Mouse (Mus musculus): ENCODE data around the gene Rhox3a2. TPM values are rescaled to one million over a fixed set of nuclear protein-coding genes. Genes with fewer than 3 reads are reported as not detected.
"Not testable (repeated sequence)": the region's sequence is repeated elsewhere in the genome, so short reads cannot be mapped to it uniquely, and the experiment has no call there.

Gene Rhox3a2
- polyA plus RNA-seq (2012; rRNA removed): not detected in 2 replicates

- not testable (repeated sequence) for H3K27ac ChIP-seq (ENCODE audit: insufficient read depth, low read depth, low read length); H3K4me1 ChIP-seq (ENCODE audit: control insufficient read depth, insufficient read depth, low read length); H3K4me3 ChIP-seq (ENCODE audit: insufficient read depth, low read depth, low read length); DNase-seq; H3K27me3 ChIP-seq (replicated peaks; ENCODE audit: control insufficient read depth, insufficient read depth, low read length); H3K36me3 ChIP-seq (ENCODE audit: control insufficient read depth, insufficient read depth, low read length)
- no CpG with 5 or more reads among the region's 1 CpGs for WGBS
These were observed at the start of gene Rhox3a2 for GRCm38 (mm10) chrX:37379728-37380127. Rhox3a2 (plus strand) TSS chrX:37380028.

- H3K4me3 ChIP-seq (ENCODE audit: insufficient read depth, low read depth, low read length); H3K27me3 ChIP-seq (replicated peaks; ENCODE audit: control insufficient read depth, insufficient read depth, low read length); H3K27ac ChIP-seq (ENCODE audit: insufficient read depth, low read depth, low read length); H3K36me3 ChIP-seq (ENCODE audit: control insufficient read depth, insufficient read depth, low read length); DNase-seq; H3K4me1 ChIP-seq (ENCODE audit: control insufficient read depth, insufficient read depth, low read length): not testable (repeated sequence)
- 99% methylated on average over 8 of the region's 16 CpGs for WGBS
These were observed 10.7 kb downstream of the Rhox3a2 start, which contains the start of gene Rhox4a2 for GRCm38 (mm10) chrX:37390548-37390947. Rhox4a2 (plus strand) TSS chrX:37390848.

- DNase-seq; H3K27ac ChIP-seq (ENCODE audit: insufficient read depth, low read depth, low read length); H3K27me3 ChIP-seq (replicated peaks; ENCODE audit: control insufficient read depth, insufficient read depth, low read length); H3K36me3 ChIP-seq (ENCODE audit: control insufficient read depth, insufficient read depth, low read length); H3K4me1 ChIP-seq (ENCODE audit: control insufficient read depth, insufficient read depth, low read length); H3K4me3 ChIP-seq (ENCODE audit: insufficient read depth, low read depth, low read length): not testable (repeated sequence)
- no CpG with 5 or more reads among the region's 9 CpGs for WGBS
These were observed 31.9 kb downstream of the Rhox3a2 start, which contains the start of gene Rhox2b for GRCm38 (mm10) chrX:37411767-37412166. Rhox2b (plus strand) TSS chrX:37412067.

- H3K36me3 ChIP-seq (ENCODE audit: control insufficient read depth, insufficient read depth, low read length); H3K4me1 ChIP-seq (ENCODE audit: control insufficient read depth, insufficient read depth, low read length); H3K4me3 ChIP-seq (ENCODE audit: insufficient read depth, low read depth, low read length); H3K27ac ChIP-seq (ENCODE audit: insufficient read depth, low read depth, low read length); H3K27me3 ChIP-seq (replicated peaks; ENCODE audit: control insufficient read depth, insufficient read depth, low read length); DNase-seq: not testable (repeated sequence)
- WGBS: 90% methylated on average over 14 of the region's 15 CpGs
These were observed 52.4 kb downstream of the Rhox3a2 start, which contains the start of gene Rhox4b for GRCm38 (mm10) chrX:37432194-37432593. Rhox4b (plus strand) TSS chrX:37432494.

Other genes with a start within 250 kb of the Rhox3a2 start
- gene Akap14, start 211.2 kb upstream of the Rhox3a2 start, polyA plus RNA-seq (2012; rRNA removed): not detected in 2 replicates
- gene Ndufa1, start 188.9 kb upstream of the Rhox3a2 start, polyA plus RNA-seq (2012; rRNA removed): 677 and 921 TPM in 2 replicates
- 1.9 and 2.7 TPM in 2 replicates for gene Rnf113a1, start 188.8 kb upstream of the Rhox3a2 start, polyA plus RNA-seq (2012; rRNA removed)
- not detected in 2 replicates for gene Gm9, start 169.0 kb upstream of the Rhox3a2 start, polyA plus RNA-seq (2012; rRNA removed)
- gene Rhox1, start 157.8 kb upstream of the Rhox3a2 start, polyA plus RNA-seq (2012; rRNA removed): not detected in 2 replicates
- gene Rhox2a, start 135.1 kb upstream of the Rhox3a2 start, polyA plus RNA-seq (2012; rRNA removed): not detected in 2 replicates
- gene Rhox3a, start 130.1 kb upstream of the Rhox3a2 start, polyA plus RNA-seq (2012; rRNA removed): not detected in 2 replicates
- not detected in 2 replicates for gene Rhox4a, start 114.7 kb upstream of the Rhox3a2 start, polyA plus RNA-seq (2012; rRNA removed)
- gene Rhox4a2, start 10.8 kb downstream of the Rhox3a2 start, polyA plus RNA-seq (2012; rRNA removed): not detected in 2 replicates
- not detected in 2 replicates for gene Rhox2b, start 32.0 kb downstream of the Rhox3a2 start, polyA plus RNA-seq (2012; rRNA removed)
- not detected in 2 replicates for gene Rhox4b, start 52.5 kb downstream of the Rhox3a2 start, polyA plus RNA-seq (2012; rRNA removed)
- not detected in 2 replicates for gene Rhox2c, start 73.7 kb downstream of the Rhox3a2 start, polyA plus RNA-seq (2012; rRNA removed)
- gene Rhox3c, start 78.6 kb downstream of the Rhox3a2 start, polyA plus RNA-seq (2012; rRNA removed): not detected in 2 replicates
- gene Rhox4c, start 100.3 kb downstream of the Rhox3a2 start, polyA plus RNA-seq (2012; rRNA removed): not detected in 2 replicates
- gene Rhox2d, start 113.4 kb downstream of the Rhox3a2 start, polyA plus RNA-seq (2012; rRNA removed): not detected in 2 replicates
- gene Rhox4d, start 134.3 kb downstream of the Rhox3a2 start, polyA plus RNA-seq (2012; rRNA removed): not detected in 2 replicates
- not detected in 2 replicates for gene Rhox2e, start 150.4 kb downstream of the Rhox3a2 start, polyA plus RNA-seq (2012; rRNA removed)
- gene Rhox3e, start 162.0 kb downstream of the Rhox3a2 start, polyA plus RNA-seq (2012; rRNA removed): not detected in 2 replicates
- not detected in 2 replicates for gene Rhox4e, start 177.4 kb downstream of the Rhox3a2 start, polyA plus RNA-seq (2012; rRNA removed)
- gene Rhox2f, start 191.4 kb downstream of the Rhox3a2 start, polyA plus RNA-seq (2012; rRNA removed): not detected in 2 replicates
- gene Rhox3f, start 201.0 kb downstream of the Rhox3a2 start, polyA plus RNA-seq (2012; rRNA removed): not detected in 2 replicates
- not detected in 2 replicates for gene Rhox4f, start 227.7 kb downstream of the Rhox3a2 start, polyA plus RNA-seq (2012; rRNA removed)
- gene Rhox3g, start 248.6 kb downstream of the Rhox3a2 start, polyA plus RNA-seq (2012; rRNA removed): not detected in 2 replicates